Mouse (Mus musculus): ENCODE results near the gene Zfp467. TPM values are rescaled to one million over a fixed set of nuclear protein-coding genes. Genes with fewer than 3 reads are reported as not detected.

Gene Zfp467
- total RNA-seq, 2 experiments from 2014 or later, result 14.3 to 19.7 TPM

DNA sequence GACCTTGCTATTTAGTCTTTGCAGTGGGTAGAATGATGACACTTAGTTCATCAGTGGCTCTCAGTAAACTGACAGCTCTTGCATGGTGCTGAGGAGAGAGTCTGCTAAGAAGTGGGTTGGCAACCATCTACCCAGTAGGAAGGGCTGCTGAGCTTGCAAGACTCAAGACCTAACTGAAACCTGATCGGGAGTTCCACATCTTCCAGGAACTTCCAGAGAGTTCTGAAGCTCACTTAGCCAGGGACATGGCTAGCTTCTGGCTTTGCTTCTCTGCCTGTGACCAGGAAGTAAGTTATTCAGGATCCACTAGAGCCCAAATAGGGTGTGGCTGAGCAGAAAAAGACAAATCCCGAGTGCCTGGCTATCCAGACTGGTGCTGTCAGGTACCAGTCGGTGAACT is 33.0 kb downstream of the Zfp467 start:
- DNase-seq (ENCODE audit: low spot score in 2 of 2), result no peak

DNA sequence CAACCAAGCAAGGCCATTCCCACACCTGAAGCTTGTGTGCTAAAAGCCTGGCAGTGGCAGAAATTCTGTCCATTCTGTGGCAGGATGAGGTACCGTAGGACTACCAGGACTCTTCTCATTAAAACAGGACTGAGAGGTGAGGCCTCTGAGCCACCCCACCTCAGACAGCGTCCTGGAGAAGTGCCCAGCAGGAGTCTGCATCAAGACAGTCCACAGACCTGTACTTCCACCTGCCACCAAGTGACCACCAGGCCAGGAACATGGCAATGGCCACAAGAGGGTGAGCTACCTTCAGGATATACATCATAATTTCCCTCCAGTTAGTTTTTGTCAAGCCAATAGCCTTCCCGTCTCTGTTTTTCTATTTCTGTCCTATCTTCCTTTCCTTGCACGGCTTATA is 33.5 kb downstream of the Zfp467 start:
- no peak for DNase-seq (ENCODE audit: low spot score in 2 of 2)

DNA sequence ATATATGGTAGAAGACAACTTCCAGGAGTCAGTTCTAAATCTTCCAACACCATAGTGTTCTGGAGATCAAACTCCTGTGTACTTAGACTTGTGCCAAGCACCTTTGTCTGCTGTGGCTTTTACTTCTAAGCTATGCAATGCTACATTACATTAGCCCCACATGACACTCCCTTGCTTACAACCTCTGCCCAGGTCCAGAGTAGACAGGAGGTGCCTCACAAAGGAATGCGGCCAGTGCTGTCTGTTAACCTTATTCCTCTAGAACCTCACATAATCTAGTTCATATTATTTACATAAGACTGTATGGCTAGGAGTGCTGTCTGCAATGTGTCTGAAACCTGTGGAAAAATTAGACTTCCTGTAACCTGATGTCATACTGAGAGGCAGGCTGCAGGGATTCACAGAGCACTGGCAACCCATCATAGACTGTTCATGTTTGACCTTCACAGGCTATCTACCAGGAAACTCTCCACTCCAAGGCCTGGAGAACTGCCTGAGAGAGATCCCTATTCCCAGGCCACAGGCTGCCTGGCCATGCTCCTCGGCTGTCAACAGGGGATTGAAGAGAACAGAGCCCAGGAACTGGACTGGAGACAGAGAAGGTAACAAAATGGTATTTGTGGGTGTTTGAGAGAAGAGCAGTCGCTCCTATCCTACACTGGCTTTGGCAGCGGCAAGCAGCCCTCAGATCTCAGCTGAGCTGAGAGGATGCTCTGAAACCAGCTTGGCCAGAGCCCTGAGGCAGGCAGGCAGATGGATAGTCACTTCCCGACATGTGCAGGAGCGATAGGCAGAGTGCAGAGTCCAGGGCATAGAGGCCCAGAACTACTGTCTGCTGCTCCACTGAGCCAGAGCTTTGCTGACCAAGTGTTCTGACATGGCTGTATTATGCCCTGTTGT is 34.2 kb downstream of the Zfp467 start:
- DNase-seq (ENCODE audit: low spot score in 2 of 2), result no peak

DNA sequence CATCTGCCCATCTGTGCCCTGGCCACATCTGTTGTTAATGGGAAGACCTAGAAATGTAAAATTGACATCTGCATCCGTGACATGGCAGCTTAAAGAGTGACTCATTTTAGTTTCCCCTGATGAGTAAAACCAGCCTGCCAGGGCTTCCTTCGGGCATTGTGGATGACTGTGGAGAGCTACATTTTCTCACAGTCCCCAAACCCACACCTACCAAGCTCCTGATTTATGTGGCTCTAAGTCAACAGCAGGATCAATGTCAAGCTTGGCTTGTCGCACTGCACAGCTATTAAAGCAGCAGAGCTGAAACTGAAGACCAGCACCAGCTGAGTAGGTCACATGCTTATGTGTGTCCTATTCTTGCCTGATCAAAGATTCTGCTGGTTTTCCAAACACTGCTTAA is 35.1 kb downstream of the Zfp467 start:
- DNase-seq (ENCODE audit: low spot score in 2 of 2), result peak in 1 of 2 experiments; percentile 9

DNA sequence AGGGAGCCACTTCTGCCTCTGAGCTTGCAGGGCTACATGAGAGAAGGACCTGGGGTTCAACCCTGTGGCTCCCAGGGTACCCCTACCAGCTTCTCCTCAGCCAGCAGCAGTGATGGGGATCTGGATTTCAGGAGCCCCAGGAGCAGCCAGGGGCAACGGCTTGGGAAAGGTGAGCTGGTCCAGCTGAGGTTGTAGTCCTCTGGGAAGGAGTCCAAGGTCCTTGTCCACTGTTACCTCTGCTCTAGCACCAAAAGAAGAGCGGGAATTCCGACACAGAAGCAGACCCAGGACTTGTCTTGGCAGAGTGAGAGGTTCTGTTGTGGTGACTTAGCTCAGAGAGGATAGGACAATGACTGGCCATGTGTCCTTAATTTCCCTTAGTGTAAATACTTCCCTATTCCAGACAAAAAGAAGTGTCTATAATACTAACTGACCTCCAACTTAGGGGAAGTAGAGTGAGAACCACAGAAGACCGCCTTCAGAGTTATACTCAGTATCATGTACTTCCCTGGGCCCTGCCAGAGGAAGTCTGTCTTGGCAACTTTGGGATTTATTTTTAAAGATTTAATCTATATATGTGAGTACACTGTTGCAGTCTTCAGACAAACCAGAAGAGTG is 35.8 kb downstream of the Zfp467 start:
- DNase-seq (ENCODE audit: low spot score in 2 of 2), result no peak

DNA sequence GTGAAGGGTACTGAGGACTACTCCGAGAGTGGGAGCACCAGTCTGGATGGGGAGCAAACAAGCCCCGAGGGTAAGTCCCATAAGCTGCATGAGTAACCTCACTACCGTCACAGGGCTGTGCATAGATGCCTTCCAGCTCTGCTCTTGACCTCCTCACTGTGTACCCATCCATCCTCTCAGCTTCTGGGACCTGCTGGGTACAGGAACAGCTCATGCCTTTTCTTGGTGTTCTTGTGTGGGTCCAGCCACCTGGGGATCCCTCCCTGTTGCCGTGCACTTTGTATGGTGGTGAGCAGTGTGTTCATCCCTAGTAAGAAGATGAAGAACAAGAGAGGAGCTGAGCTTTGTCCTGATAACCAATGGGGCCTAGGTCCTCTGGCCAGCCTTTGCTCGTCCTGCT is 41.6 kb downstream of the Zfp467 start:
- no peak for DNase-seq (ENCODE audit: low spot score in 2 of 2)

DNA sequence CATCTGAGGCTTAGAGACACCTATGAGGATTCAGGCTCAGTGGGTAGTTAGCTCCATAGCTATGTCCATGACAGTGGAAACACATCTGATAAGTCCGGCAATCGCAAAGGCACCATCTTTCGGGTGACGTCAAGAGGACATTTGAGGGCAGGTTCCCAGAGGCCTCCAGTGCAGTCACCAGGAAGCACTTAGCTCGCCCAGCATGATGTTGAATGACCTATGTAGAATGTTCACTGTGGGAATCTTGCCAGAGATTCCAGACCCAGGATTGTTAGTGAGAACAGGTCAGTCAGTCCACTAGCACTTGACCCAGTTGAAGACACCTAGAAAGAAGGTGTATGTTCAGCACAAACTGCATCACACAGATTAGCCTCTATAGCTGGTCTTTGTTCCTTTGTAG is 45.7 kb downstream of the Zfp467 start:
- no peak for DNase-seq (ENCODE audit: low spot score in 2 of 2)

DNA sequence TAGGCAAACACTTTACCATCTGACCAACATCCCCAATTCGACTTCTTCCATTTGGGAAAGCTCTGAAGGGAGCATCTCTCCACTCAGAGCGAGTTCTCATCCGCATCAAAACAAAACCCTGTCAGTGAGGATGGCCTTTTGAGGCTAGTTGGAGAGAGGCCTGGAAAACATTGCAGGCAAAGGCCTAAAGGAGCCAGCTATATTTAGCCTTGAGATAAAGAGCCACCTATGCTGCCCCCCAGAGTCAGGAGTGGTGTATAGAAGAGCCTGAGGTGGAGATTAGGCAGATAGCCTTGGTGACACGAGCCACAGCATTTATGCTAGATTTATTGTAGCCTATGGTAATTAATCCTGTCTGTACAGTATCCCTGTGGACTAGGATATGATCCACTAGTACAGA is 48.3 kb downstream of the Zfp467 start:
- peak in 1 of 2 experiments; percentile 11 for DNase-seq (ENCODE audit: low spot score in 2 of 2)

DNA sequence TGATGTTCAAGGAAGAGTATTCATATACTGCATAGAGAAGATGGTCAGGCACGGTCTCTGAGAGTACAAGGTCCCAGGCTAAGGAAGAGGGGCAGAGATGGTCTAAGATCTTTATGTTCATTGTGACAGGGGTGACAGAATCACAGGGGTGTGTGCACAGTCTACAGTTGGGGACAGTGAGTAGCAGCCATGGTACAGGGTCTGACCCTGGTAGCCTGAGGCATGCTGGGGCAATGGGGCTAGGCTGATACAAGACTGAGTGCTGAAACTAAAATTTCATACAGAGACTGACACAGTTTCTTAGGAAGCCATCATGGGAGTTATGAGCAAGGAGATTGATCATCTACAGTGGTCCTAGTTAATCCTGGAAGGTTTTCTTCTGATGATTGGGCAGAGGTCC is 48.9 kb downstream of the Zfp467 start:
- no peak for DNase-seq (ENCODE audit: low spot score in 2 of 2)

DNA sequence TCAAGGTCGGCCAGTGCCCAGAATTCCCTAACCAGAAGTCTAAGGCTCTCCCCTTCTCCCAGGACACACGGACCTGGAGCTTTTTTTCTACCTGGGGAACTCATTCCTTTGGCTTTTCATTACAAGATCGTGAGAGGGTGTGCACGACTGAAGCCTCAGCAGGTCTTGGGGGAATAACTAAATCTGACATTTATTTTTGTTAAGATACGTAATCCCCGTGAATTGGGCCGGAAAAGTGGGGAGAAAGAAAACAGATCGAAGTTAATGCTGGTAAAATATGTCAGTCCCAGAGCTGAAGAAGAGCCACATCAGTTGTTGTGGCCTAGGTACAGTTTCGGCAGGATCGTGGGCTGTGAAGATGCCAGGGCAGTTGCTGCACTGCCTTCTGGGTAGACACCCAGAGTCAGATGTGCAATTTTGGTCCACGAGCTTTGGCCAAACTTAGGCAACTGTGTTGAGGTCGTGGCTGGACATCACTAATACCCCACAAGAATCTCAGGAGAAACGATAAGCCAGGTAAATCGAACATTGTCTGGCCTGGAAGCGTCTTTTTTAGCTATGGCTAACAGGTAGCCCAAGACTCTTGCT is 49.5 kb downstream of the Zfp467 start:
- peak in 1 of 2 experiments; percentile 8 for DNase-seq (ENCODE audit: low spot score in 2 of 2)

DNA sequence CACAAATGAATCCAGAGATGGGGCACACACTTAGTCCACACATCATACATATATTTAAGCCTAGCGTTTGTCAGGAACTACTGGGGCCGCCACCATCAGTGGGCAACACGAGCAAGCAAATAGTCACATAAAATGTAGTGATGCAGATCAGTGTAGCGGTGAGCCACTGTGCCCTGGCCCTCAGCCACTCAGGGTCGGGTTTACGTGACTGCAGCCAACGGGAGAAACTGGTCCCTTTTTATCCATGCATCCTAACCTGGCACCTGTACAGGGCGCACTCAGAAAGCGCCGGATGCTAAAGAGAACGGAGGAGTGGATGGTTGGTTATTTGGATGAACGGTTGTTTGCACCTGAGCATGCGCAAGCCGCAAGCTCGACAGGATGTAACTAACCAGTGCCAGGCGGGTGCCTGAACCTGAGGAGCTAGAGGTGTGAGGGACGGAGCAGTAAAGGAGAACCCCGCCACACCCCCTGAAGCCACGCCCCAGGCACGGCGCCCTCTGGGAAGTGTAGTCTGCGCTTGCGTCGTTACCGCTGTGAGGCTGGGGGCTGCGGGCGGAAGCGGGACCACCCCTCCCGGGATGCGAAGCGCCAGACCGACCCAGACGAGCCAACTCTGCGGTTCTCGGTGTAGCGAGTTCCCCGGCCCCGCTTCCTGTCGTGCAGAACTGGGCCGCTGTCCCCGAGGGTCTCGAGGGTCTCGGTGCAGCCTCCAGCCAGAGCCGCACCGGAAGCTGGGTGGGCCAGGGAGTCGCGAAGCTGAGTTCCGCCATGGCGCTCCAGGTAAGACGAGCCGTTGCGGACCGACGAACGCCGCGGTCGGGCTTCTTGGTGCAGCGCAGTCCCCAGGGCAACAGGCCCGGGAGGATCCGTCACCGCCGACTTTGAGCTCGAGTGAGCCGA is 50.3 kb downstream of the Zfp467 start, which contains the start of gene Krba1:
Gene Krba1, plus strand, starts transcription at position 482 of the 903 bp plus-strand sequence.
- DNase-seq (ENCODE audit: low spot score in 2 of 2), result peak; percentile 54 to 74

DNA sequence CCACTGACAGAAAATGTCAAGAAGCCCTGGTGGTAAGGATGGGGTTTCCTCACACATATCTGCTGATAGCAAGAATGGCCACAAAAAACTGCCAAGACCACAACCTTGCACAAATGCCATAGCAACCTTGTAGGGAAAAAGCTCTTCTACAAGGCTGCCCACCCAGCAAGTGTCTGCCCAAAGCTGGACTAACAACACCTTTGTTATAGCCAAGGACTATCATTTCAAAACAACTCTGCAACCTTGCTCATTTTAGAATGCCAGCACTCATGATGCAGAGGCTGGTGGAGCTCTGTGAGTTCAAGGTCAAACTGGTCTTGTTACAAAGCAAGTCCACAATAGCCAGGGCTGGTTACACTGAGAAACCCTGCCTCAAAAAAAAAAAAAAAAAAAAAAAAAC is 51.8 kb downstream of the Zfp467 start:
- no peak for DNase-seq (ENCODE audit: low spot score in 2 of 2)

DNA sequence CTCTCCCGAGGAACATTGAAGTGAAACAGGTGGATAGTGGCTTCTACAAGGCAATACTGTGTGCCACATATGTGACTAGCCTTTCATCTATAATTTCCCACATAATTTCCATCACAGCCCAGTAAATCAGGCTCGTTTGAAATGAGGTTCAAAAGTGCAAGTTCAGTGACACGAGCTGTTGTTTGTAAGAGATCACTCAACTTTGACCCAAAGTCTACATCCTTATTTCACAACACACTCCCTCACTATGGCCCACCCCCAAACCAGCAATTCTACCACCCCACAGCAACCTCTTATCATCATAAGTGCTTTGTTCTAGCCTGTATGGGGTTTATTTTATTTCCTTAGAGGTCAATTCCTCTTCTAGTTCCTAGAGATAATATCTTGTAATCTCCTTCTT is 57.4 kb downstream of the Zfp467 start:
- DNase-seq (ENCODE audit: low spot score in 2 of 2), result no peak

Small RNAs within 50 kb of the gene (microRNA-seq; reads per million reads assigned to microRNA genes)
- not detected for gene Gm24325

Other genes starting within 250 kb of the Zfp467 start
- 10 to 100 TPM; 16.6 to 19.7 TPM for gene Krba1, start 50.2 kb downstream of the Zfp467 start, total RNA-seq (2021)
- gene Sspo, start 2.4 kb upstream of the Zfp467 start, total RNA-seq (2021), result under 1 TPM; 0.34 to 0.44 TPM
- 10 to 100 TPM; 29.7 to 33.3 TPM for gene Atp6v0e2, start 91.8 kb upstream of the Zfp467 start, total RNA-seq (2021)
- 10 to 100 TPM; 15.8 to 20.1 TPM for gene Lrrc61, start 109.0 kb upstream of the Zfp467 start, total RNA-seq (2021)
- 10 to 100 TPM; 57.3 to 67.1 TPM for gene Rarres2, start 127.0 kb upstream of the Zfp467 start, total RNA-seq (2021)
- gene Gm45021, start 143.8 kb upstream of the Zfp467 start, total RNA-seq (2021), result not detected
- 10 to 100 TPM; 29.1 to 31.9 TPM for gene Repin1, start 148.1 kb upstream of the Zfp467 start, total RNA-seq (2021)
- gene Gm44965, start 148.1 kb upstream of the Zfp467 start, total RNA-seq (2021), result 1 to 10 TPM in 1 of 2 experiments, not detected in 1; 3.5 TPM
- gene Zfp775, start 156.2 kb upstream of the Zfp467 start, total RNA-seq (2021), result 1 to 10 TPM; 6.7 to 6.8 TPM
- under 1 TPM; 0.34 to 0.37 TPM for gene AI854703, start 180.9 kb upstream of the Zfp467 start, total RNA-seq (2021)
- 1 to 10 TPM; 5.0 to 7.3 TPM for gene Gimap8, start 201.4 kb upstream of the Zfp467 start, total RNA-seq (2021)
- 1 to 10 TPM; 2.3 to 3.2 TPM for gene Gimap9, start 230.3 kb upstream of the Zfp467 start, total RNA-seq (2021)
- gene Gimap4, start 238.7 kb upstream of the Zfp467 start, total RNA-seq (2021), result 10 to 100 TPM; 18.9 to 19.4 TPM